Mouse (Mus musculus) heart, postnatal 25 days (tissue): ENCODE results near the gene Pole2. TPM values are rescaled to one million over a fixed set of nuclear protein-coding genes. Genes with fewer than 3 reads are reported as not detected.
A peak's percentile ranks its signal among the peaks of the same experiment; 100 is the strongest.
"Not testable (repeated sequence)": the region's sequence is repeated elsewhere in the genome, so short reads cannot be mapped to it uniquely, and the experiment has no call there.

ENCODE experiments used
- DNase-seq: peaks from one replicate; pipeline ENCODE4 v3.0.0; 2022; ENCODE audit warnings: low spot score
- intact Hi-C: fragments of 180-260 bp; cut with DNase I; formaldehyde crosslinking; loops from one replicate; pipeline ENCODE4 v1.15.1; 2025
- total RNA-seq, 2 experiments: library from RNA; stranded (reverse); gene quantifications; 2 replicates each; pipeline ENCODE4 v1.2.3; 2021

Gene Pole2
- total RNA-seq, 2 experiments from 2014 or later, result 0.98 to 1.2 TPM

DNA sequence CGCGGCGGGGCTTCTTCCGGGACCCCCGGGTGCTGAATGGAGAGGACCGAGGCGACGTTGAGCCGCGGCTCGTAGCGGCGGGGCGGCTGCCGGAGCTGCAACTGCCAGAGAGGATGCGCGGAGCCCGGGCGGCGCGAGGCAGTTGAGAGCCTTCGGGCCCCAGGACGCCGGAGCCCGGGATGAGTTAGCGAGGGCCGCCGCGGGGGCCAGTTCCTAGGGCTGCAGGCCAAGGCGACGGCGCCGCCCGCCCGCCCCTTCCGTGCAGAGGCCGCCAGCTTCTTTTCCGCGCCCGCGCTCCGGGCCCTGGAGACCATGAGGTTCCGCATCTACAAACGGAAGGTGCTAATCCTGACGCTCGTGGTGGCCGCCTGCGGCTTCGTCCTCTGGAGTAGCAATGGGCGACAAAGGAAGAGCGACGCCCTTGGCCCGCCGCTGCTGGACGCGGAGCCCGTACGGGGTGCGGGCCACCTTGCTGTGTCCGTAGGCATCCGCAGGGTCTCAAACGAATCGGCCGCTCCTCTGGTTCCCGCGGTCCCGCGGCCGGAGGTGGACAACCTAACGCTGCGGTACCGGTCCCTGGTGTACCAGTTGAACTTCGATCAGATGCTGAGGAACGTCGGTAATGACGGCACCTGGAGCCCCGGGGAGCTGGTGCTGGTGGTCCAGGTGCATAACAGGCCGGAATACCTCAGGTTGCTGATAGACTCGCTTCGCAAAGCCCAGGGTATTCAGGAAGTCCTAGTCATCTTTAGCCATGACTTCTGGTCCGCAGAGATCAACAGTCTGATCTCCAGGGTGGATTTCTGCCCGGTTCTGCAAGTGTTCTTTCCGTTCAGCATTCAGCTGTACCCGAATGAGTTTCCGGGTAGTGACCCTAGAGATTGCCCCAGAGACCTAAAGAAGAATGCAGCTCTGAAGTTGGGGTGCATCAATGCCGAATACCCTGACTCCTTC lies 43.4 kb downstream of the Pole2 start:
- intact Hi-C loops, result no loop called here
- peak; percentile 39 for DNase-seq

DNA sequence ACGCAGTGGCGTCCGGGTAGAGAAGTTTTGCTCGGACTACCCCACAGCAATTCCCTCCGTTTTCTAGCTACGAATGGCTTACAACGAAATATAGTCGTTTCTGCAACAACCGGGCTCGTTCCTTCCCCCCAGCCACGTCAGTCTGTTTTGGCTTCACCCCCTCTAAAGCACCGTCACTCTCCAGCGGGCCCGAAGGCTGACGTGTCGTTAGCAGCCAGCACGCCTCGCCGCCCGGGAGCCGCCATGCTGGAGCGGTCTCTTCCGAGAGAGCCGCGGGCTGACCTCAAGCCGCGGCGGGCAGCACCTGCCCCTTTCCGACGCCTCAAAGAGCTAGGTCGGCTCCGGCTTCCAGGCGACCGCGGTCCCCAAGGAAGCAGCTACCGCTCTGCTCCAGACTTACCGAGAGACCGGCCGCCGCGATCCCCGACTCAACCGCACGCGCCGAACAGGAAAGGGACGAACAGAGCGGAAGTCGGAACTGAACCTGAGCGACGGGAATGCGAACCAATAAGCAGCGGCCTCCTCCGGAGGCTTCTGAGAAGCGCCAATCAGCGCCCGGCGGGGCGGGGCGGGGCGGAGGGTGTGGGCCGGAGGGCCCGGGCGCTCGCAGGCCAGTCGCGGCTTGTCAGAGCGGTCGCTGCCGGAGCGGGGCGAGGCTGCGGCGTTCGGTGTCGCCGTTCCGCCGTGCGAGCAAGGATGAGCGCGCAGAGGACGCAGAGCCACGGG lies 44.2 kb downstream of the Pole2 start, which contains the start of the genes Rpl36al and Mgat2:
Gene Rpl36al (minus strand): TSS at position 501 of the 726 bp plus-strand sequence.
Gene Mgat2 (plus strand): TSS at position 575 of the 726 bp plus-strand sequence.
- intact Hi-C loops, result no loop called here

DNA sequence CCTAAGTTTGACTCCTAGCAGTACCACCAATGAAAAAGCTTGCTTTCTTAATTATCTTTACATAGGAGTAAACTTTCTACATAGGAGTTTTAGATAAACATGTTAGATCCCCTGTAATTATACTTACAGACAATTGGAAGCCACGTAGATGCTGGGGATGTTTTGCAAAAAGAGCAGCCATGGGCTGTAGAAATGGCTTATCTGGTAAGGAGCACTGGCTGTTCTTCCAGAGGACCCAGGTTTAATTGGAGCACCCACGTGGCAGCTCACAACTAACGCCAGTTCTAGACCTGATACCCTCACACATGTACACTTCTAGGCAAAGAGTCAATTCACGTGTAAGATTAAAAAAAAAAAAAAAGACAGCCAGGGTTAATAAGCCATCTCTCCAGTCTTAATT lies 46.2 kb downstream of the Pole2 start:
- DNase-seq, result no peak
- intact Hi-C loops, result no loop called here

More for the DNA sequence above, 44.2 kb downstream of the Pole2 start, which contains the start of the genes Rpl36al and Mgat2:
- peak; percentile 95 for DNase-seq

DNA sequence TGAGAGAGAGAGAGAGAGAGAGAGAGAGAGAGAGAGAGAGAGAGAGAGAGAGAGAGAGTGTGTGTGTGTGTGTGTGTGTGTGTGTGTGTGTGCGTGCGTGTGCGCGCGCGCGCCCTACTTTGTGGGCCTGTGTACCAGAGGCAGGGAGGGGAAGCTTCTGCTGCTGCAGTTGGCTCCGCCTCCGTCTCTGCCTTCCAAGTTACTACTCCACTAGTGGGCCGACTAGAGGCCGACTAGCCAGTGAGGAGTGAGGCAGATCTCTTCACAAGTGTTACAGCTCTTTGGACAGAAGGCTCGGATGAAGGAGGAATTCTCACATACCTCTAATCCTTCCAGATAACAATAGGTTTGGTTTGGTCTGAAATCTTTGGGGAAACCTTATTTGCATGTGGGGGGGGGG lies 48.6 kb downstream of the Pole2 start:
- no peak for DNase-seq
- intact Hi-C loops, result no loop called here

DNA sequence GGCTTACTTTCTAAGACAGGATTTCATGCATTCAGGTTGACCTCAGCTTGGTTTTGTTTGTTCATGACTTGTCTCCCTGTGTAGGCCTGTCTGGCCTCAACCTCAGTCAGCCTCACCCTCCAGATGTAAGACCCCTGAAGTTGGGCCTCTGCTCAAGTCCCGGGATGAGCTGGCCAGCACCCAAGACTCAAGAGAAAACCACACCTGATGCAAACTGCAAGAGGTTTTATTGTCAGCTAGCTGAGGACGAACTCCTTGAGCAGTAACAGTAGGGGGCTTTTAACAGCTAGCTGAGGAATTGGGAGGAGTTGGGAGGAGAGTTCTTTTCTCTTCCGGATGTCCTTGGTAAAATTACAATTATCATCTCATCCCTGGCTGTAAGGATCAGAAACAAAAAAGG lies 50.5 kb downstream of the Pole2 start:
- no peak for DNase-seq
- intact Hi-C loops, result no loop called here

DNA sequence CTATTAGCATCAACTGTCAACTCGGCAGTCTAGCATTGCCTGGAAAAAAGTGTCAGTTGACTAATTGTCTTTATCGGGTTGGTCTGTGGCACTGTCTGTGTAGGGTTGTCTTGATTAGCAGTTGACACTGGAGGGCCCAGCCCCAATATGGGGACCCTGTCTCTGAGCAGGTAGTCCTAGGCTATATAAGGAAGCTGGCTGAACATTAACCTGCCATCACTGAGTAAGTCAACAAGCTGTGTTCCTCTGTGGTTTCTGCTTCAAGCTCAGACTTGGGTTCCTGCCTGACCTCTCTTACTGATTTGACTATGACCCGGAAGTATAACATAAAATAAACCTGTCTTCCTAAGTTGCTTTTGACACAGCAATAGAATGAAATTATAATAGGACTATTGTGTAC lies 52.0 kb downstream of the Pole2 start:
- no peak for DNase-seq
- intact Hi-C loops, result no loop called here

DNA sequence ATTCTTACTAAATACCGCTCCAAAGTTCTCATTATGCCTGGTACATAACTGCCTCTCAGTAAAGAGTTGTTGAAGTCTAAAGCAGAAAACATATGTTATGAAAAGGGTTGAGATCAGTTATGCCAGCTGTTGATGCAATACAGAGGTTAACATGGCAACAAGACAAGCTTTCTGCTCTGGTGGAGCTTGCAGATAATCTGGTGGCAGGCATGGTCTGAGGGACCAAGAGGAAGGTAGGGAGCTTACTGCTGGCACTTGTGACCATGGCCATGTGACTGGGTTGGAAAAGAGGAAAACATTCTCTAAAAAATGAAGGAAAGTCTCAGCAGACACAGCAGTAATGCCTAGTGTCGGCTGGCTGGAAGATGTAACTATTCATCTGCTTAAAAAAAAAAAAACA lies 56.7 kb downstream of the Pole2 start:
- intact Hi-C loops, result no loop called here
- no peak for DNase-seq

DNA sequence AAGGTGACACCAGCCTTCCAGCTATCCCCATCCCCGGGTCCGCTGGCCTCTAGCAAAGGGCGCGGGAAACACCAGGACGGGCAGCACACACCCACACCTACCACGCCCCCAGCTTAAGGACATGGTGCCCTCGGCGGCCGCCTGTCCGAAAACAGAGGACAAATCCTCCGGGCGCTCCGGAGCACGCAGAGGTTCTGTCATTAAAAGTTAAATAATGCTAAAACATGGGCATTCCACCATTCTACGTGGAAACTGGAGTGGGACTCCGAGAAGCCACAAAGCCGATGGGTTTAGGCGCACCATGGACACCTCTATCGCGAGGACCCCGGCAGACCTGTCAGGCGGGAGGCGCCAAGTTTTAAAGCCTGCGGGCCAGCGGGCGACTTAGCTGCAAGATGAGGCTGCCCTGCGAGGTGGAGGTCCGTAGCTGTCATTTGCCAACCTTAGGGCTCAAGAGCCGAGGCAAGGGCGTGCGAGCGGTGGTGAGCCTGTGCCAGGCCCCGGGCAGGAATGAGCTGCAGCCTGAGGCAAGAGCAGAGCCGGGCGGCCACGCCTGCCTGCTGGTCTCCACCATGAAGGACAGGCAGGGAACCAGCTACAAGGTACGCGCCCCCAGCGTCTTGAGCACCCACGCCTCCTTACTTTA lies 59.4 kb downstream of the Pole2 start, which contains the start of gene Lrr1:
Gene Lrr1 (plus strand): TSS at position 354 of the 646 bp plus-strand sequence.
- DNase-seq, result peak; percentile 69
- intact Hi-C loops, result no loop called here

DNA sequence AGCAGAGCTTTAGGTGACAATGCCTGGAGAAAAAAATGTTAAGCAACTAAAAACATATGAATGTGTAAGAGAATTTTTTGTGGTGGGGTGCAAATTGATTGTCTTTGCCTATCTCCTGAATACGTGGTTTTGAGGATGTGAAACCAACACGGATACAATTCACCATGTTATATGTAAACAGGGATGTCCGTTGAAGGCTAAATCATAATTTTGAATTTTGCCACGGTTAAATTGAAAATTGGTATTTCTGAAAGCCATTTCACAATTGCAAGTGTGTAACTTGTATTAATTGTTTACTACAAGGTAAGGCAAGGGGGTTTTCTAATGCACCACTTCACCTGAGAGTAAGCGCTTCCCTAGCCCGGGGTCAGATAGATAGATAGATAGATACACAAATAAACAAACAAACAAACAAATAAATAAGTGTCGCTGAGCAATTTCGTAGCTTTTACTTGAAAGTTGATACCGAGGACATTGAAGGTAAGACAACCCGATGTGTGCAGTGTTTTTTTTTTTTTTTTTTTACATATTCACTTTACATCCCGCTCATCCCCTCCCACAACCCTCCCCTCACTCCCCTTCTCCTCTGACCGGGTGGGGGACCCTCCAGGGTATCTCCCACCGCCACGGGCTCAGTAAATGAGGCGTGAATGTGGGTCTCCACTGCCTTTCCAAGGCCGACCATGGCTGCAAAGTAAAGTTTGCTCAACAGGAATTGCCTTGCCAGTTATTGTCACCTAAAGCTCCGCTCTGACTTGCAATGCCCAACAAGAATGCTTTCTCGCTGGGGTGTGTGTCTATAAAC lies 60.1 kb downstream of the Pole2 start:
- intact Hi-C loops, result no loop called here
- DNase-seq, result no peak

DNA sequence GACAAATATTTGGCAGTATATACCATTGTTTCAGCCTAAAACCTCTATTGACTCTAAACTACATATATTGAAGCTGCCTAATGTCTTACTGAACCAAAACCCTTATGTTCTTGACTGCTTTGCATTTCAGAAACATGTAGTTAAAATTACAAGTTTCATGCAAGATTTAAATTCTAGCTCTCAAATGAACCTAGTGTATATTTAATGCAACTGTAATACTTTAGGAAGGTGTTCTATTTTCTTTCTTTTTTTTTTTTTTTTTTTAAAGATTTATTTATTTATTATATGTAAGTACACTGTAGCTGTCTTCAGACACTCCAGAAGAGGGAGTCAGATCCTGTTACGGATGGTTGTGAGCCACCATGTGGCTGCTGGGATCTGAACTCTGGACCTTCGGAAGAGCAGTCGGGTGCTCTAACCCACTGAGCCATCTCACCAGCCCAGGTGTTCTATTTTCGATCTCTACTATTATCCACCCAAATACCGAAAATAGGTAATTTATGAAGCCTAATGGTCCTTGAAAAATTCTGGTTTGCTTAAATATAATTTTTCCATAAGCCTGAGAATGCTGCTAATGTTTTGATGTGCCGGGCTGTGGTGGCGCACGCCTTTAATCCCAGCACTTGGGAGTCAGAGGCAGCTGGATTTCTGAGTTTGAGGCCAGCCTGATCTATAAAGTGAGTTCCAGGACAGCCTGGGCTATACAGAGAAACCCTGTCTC lies 61.0 kb downstream of the Pole2 start:
- DNase-seq, intact Hi-C loops: not testable (repeated sequence)

DNA sequence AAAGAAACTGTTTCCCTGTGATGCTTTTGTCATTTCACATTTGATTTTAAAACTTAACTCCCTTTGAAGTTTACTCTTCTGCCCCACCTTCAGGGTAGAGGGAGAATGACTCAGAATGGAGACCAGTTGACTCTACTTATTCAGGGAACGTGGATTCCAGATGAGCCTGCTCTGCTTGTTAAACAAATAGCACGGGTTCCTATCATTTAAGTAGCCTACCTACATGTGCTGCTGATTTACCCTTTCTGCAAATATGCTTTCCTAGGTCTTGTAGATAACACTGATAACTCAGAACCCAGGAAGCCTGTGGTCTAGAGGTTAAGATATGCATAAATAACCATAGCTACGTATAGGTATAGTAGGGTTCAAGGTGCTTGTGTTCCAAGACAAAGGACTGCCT lies 63.1 kb downstream of the Pole2 start:
- no peak for DNase-seq
- intact Hi-C loops, result no loop called here

DNA sequence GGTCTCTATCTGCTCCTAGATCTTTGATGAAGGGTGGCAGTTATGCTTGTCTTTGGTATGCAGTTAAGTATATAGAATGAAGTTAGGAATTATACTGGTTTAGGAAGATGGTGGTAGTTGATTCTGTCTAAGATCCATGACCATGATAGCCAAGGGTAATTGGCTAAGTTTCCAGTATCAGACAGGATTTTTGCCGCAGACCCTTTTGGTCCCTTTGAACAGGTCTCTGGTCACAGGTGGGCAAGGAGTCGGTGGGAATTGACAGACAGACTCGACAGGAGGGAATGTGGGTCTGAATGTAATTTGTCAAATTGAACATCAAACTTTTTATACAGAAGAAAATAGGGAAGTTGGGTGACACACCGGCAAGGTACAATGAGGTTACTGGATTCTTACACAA lies 64.4 kb downstream of the Pole2 start:
- intact Hi-C loops, DNase-seq: not testable (repeated sequence)

DNA sequence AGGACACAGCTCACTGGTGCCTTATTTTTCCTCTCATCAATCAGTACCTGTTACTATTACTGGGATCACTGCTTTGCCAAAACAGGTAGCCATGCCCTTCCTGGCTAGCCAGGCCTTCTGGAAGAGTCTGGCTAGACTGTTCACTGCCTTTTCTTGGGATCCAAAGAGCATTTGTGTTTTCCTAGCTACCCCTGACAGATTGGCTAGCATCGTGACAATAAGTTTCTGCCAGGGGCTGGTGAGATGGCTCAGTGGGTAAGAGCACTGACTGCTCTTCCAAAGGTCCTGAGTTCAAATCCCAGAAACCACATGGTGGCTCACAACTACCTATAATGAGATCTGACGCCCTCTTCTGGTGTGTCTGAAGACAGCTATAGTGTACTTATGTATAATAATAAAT lies 67.3 kb downstream of the Pole2 start:
- DNase-seq, intact Hi-C loops: not testable (repeated sequence)

DNA sequence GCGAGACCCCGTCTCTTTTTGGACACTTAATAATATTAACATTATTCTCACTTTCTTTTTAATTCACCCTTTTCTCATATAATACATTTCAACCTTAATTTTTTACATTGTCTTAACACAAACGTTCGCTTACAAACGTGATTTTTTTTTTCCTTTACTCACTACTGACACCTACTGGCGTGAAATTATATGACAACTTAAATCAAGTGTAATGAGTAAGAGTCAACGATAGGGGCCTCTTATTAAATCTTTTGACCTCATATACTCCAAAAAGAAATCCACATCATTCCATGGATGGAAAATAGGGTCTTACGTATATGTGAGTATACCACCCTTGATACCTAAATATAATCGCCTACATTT lies 68.4 kb downstream of the Pole2 start:
- intact Hi-C loops, result no loop called here
- DNase-seq, result no peak

DNA sequence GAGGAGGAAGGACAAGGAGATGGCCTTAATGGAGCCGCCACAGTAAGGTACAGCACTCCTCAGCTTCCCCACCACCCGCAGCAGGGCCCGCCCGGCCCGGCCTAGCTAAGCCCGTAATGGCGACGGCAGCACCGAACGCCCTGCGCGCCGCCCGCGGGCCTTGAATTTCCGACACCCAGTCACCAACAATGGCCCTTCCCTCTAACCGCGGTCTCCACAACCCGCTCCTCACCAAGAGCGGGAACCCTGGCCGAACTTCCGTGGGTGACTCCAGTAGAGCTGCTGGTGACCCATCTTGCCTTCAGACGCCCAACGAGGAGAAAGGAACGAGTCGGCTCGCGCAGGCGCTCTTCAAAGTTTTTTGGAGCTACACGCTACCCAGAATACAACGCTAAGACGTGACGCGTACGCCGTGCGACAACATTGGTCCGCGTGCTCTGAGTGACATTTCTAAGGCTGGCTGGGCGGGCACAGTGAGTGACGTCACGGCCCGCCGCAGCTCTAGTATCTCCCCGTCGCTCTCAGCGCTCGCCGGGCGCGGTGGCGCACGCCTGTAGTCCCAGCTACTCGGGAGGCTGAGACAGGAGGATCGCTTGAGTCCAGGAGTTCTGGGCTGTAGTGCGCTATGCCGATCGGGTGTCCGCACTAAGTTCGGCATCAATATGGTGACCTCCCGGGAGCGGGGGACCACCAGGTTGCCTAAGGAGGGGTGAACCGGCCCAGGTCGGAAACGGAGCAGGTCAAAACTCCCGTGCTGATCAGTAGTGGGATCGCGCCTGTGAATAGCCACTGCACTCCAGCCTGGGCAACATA lies 69.0 kb downstream of the Pole2 start, which contains the start of gene Rps29:
Gene Rps29 (minus strand): TSS at position 422 of the 813 bp plus-strand sequence.
- peak; percentile 96 for DNase-seq
- intact Hi-C loops, result not testable (repeated sequence)

DNA sequence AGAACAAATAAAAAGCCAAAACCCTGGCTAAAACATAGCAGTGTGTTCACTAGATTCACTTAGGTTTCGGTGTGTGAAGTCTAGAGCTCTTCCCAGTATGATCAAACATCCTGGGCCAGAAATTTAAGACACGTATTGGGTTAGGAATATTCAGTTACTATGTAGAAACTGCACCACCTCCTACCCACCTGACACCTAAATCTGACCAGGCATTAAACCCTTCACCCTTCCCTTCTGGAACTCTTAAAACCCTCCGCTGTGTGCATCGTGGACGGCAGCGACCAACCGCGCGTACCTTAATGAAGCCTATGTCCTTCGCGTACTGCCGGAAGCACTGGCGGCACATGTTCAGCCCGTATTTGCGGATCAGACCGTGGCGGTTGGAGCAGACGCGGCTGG lies 69.6 kb downstream of the Pole2 start:
- intact Hi-C loops, result no loop called here
- DNase-seq, result no peak

DNA sequence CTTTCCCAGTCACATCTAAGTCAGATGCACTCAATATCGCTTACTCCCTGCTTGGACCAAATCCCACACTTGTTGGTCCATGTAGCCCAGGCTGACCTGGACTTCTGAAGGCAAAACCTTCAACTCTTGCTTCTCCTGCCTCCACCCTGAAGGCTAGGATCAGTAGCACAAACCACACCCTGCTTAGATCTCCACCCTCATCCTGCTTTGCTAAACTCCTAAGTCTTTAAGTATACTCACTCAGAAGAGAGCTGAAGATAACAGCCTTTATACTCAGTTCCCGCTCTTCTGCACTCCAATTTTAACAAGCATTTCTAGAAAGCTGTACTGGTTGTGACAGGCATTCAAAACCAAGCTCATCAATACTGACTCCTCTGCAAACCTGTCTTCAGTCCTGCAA lies 70.9 kb downstream of the Pole2 start:
- no peak for DNase-seq
- intact Hi-C loops, result no loop called here

DNA sequence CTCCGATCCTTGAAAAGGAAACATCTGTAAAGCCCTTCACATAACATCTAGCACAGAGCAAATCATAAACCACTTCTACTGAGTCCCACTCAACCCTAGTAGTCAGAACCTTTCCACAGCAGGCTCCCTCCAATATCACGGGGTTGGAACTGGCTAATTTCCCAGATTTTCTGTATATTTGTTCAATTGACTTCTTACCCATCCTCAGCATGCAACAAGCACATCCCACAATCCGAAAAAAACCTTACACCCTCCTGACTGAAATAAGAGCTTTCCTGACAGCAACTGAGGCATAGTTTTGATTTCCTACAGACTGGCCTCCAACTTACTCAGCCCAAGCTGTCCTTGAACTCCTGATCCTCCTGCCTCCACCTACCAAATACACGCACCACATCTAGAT lies 71.6 kb downstream of the Pole2 start:
- intact Hi-C loops, result no loop called here

More for the DNA sequence above, 71.6 kb downstream of the Pole2 start:
- no peak for DNase-seq
